Mouse (Mus musculus) right cerebral cortex, postnatal 4 days (tissue): ENCODE results near the gene Chrd.
A peak's percentile ranks its signal among the peaks of the same experiment; 100 is the strongest.

Experiments used
- DNase-seq: peaks from one replicate; pipeline ENCODE4 v3.0.0-alpha.2; 2022

Gene Chrd

DNA sequence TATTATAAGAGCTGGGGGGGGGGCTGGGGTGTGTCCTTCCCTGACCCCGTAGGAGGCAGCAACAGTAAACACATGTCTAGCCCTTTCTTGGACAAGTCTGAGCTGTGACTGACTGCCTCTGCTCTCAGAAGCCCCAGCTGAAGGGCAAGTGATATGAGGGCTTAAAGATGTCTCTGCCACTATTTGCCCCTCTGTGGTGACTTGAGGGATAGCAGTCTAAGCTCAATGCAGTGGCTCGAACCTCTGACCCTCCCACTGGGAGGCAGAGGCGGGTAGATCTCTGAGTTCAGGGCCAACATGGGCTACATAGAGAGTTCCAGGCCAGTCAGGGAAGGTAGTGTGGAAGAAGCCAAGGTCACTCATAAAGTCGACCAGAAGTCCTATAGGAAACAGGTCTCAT lies 22.1 kb upstream of the Chrd start:
- no peak for DNase-seq

DNA sequence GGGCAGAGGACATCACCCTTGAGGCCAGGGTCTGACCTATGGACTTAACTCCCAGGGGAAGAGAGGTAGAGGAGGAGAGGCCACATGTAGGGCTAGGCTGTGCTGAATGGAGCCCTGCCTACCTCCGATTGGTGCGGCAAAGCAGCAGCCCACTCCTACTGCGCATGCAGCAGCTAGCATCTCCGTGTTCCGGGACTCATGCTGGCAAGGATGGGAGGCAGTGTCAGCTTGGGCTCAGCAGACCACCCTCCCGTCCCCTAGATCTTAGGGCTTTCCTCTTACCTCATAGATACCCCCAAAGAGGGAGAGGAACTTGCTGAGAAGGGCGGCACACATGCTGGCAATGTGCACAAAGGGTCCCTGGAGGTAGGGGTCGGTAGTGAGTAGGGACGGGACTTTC lies 20.7 kb upstream of the Chrd start:
- DNase-seq, result no peak

DNA sequence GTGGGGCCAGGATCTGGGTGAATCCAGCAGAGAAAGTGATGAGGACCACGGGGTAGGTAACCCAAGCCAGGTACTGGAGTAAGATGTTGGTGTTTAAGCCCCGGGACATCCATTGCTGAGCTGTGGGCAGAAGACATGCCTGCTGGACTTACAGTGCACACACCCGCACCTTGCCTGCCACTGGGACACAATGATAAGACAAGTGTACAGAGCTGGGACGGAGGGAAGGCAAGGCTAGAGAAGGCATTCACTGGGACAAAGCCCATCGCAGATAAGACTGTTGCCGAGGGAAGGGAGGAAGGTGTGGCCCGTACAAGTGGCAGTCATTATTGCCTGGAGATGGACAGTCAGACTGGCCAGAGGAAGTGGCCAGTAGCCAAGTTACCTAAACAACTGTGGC lies 20.0 kb upstream of the Chrd start:
- DNase-seq, result no peak

DNA sequence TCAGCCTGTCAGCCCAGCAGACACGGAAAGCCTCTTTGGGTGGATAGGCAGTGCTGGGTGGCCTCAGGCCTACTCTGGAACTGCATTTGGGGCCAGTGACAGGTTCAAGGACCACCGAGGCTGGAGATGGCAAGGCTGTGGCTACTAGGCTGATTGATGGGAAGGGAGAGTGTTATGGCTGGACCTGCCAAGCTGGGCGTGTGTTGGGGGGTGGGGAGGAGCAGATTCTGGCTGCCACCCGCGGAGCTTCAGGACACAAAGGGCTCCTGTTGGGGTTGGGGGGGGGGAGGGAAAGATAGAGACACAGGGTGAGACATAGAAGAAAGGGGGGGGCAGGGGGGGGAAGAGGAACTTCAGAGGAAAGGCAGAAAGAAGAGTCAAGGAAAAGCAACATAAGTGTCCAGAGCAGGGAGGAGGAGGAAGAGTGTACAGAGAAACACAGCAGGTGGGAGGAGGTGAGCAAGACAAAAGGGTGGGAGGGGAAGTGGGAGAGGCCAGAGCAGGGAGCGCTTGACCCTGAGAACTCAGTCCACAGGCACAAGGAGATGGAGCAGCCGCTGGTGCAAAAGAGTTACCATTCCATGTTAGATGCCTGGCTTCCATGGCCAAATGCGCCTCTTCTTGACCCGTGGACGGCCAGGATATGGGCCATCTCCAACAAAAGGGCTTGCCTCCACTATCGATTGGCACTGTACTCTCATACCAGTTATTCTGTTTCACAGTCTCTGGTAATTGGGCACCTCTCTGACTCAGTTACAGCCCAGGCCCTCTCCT lies 18.4 kb upstream of the Chrd start:
- no peak for DNase-seq

DNA sequence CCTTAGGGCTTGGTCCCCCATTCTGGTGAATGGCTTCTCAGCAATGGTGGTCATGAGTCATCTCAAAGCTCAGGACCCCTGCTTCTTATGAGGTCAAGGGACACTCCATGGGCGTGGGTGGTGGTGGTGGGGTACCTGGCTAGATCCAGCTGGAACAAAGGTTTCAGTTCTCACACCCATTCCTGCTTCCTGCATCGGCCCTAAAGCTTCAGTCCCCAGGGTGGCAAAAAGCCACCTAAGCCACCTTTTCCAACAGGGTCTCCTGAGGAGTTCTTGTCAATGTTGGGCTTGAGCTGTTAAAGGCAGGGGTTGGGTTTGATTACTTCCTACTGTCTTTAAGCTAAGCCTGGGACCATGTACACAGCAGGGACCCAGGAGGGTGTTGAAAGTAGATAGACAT lies 17.8 kb upstream of the Chrd start:
- DNase-seq, result no peak

DNA sequence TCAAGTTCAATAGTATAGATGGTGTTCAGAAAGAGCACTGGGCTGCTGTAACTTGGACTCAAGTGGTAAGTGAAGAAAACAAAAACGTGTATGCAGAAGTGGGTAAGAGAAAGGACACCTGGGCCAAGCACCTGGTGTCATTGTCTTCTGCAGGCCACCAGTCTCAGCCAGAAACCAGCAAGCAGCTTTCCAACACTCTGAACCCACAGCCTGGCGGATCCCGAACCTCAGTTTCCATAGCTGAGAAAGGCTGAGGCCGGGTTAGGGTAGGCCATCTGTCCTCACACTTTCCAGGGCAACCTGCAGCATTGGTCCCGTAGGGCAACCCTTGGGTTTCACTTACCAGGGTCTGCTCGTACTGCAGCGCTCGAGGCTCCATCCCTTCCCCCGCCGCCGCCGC lies 17.4 kb upstream of the Chrd start:
- no peak for DNase-seq

DNA sequence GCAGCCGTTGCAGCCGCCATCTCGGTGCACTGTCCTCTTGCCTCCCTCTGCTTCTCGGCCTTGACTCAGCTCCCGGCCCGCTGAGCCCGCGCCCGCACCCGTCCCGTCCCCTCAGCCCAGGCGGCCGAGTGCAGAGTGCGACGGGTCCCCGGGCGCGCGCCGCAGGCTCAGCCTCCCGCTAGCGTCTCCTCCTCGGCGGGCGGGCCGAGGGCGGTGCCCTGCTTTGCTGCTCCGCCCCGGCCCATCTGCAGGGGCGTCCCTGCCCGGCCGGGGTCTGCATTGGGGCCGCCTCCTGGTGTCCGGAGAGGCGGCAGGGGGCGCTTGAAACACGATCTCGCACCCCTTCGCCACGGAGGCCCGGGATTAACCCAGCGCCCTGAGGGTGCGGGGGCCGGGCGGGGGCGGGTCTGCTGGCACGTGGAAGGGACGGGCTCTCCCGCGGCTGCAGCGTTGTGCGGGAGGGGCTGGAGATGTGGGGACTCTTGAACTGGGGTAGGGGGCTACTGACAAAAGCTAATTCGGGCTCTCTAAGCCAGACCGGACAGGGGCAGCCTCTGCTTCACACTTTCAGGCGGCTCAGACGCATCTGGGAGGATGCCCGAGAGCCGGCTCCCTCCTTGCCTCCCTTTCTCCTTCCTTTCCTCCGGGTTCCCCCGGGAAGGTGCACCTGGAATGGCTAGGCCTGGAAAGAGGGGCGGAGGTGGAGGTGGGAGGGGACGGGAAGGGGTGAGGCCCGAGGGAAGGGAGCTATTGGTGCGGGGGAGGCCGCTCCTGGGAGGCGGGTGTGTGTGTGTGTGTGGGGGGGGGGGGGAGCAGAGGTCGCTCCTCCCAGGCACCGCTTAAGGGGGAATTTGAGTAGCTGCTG lies 16.7 kb upstream of the Chrd start:
- DNase-seq, result peak; percentile 78

DNA sequence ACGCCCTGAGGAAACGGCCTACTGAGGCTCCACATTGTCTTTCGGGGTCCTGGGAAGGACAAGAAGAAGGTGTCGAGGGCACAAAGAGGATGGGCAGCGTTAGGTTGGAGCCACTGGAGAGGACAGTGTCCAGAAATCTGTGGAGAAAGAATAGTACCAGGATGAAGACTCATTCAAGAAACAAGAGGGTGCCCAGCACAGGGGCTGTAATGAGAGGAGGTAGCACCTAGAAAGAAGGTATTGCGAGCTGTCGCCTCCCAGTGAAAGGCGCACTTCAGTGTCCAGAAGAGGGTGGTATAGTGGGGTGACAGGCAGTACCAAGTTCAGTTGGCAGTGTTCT lies 16.1 kb upstream of the Chrd start:
- no peak for DNase-seq

DNA sequence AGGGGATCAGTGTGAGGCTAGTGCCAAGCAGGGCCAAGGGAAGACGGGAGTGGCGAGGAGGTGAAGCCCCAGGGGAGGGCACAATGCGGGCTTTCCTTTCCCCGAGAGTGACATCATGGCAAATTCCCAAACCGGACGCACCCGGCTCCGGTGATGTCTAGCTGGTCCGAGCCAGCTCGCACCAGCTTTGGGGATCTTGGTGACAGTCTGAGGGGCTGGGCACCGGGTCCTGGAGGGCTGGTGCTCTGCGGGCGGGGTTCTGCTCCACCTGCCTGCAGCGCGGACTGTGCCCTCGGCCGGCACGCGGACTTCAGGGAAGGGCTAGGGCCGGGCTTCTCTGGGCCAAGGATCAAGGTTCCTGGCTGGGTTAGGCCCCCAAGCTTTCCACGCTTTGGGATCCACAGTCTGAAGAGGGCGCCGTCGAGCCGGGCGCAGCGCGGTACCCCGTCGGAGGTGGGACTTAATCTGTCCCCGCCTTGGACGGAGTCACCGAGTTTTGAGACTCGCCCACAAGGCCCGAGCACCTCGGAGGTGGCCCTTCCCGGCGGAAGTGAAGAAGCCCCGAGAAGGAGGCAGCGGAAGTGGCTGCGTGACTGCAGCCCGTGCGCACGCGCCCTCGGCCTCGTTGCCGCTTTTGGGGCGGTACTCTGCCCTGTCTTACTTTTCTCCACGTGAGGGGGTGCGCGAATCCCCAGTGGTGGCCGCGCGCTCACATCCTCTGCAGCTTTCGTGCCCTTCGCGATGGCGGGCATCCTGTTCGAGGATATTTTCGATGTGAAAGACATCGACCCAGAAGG lies 15.5 kb upstream of the Chrd start, which contains the start of the genes Polr2h and Clcn2:
Gene Polr2h, plus strand, starts transcription at position 485 of the 797 bp plus-strand sequence.
Gene Clcn2, minus strand, starts transcription at position 566 of the 797 bp plus-strand sequence.
- peak; percentile 94 for DNase-seq

DNA sequence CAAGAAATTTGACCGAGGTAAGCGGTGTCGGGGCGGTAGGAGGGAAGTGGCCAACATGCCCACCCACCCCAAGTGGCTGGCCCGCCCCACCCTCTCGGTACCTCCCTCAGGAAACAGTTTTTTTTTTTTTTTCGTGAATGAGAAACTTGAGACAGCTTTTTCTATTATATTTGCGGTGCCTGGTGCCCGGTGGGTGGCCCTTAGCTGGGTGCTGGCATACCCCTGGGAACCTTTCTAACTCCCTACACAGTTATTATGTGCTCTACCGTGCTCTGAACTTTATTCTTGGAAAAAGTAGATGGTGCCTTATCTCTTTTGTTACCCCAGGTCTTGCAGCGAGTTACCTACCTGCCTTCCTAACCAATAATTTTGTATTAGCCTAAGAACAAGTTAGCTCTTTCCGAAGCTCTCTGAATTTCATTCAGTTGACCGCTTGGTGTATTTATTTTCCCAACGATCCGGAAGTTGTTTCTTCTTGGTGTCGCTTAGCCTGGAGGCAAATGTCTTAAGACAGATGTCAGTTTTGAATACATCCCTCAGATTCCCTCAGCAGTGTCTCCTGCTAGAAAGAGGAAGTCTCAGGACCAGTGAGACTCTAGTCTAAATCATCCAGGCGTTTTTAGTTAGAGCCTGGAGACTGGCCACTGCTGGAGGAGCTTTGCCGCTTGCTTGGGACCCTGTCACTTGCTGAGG lies 14.8 kb upstream of the Chrd start:
- DNase-seq, result no peak

DNA sequence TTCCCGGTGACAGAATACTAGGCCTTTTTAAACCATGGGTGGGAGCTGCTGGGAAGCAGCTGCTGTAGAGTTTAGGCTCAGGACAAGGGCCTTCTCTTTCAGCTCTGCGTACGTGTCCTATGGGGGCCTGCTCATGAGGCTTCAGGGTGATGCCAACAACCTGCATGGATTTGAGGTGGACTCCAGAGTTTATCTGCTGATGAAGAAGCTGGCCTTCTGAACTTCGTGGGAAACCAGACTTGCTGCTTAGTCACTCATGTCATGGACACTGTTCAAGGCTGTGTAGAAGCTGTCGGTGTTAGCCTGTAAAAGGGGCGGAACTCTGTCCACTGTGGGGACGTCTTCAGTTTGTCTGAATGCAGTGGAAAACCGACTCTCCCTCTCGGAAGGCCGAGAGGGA lies 11.1 kb upstream of the Chrd start:
- no peak for DNase-seq

DNA sequence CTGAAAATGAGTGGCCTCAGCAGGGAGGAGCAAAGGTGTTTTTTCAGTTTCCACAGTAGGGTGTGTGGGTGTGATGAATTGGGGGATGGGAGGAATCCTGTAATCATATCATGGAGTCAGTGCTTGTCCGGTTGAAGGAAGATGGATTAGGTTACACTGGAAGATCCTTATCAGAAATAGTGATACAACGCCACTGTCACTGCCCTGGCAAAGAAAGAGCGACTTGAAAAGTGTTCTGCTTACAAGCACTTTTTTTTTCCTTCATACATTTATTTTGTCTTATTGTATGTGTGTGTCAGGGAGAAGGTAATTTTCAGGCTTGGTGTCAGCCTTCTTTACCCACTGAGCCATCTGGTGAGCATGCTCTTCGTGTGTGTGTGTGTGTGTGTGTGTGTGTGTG lies 10.2 kb upstream of the Chrd start:
- no peak for DNase-seq

DNA sequence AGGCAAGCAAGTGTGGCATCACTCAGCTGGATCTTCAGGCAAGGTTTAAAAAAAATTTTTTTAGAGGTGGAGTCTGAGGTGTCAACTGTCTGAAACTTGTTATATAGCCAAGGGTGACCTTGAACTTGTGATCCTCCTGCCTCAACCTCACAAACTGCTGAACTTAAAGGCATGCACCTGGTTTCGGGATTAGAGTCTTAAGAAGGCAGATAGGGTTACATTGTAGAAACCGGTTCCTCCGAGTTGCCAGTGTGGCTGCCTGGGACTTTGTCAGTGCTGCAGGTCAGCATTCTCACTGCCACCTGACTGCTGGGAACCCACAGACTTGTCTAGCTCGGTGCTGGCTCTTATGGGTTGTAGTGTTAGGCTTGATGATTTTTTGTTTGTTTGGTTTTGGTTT lies 9.7 kb upstream of the Chrd start:
- DNase-seq, result no peak

DNA sequence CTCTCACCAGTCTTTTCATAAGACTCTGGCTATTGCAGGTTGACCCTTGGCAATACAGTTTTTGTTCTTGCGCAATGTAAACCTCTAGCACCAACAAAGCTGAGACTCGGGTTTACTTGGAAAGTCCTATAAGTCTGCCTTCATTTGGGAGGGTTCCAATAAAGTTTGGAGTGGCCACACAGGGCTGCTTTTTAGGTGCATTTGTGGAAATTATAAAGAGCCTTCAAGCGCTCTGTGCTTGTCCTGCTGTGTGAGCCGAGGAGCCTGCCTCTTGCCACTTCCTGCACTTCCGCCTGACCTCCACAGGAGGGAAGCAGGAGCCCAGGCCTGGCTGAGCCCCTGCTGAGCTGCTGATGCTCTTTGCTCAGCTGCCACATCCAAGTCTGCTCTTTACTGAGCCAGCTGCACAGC lies 8.6 kb upstream of the Chrd start:
- peak; percentile 43 for DNase-seq

DNA sequence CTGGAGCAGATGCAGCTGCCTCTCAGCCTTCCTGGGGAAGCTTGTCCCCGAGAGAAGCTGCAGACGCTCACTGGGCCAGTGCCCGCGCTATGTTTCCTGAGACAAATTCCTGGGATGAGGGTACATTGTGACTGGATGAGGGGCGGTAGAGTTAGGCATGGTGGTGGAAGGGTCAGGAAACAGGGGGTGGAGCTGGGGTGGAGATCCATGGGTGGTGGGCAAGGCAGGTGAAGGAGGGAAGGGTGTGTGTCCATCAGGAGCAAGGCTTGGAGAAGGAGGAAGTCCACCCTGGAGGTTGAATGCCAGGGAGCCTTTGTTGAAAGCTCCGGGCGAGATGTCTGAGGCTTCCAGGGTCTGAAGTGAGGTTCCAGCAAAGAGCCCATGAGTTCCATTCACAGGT lies 7.6 kb upstream of the Chrd start:
- DNase-seq, result no peak

DNA sequence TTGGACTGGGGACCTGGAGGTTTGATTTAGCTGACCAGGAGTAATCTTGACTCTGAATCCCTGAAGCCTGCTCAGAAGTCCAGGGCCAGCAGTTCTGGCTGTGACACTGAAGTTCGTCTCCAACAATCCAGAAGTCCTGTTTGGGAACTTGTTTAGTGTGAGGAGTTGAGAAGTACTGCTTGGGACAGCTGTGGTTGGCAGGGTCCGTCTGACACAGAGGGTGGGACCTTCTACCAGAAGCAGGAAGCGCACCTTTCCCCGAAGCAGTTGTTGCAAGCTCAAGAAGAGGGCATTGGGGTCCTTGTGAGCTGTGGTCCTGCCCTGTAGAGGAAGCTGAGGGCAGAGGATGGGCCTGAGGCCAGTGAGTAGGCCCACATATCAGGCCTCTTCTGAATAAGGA lies 7.2 kb upstream of the Chrd start:
- DNase-seq, result no peak

DNA sequence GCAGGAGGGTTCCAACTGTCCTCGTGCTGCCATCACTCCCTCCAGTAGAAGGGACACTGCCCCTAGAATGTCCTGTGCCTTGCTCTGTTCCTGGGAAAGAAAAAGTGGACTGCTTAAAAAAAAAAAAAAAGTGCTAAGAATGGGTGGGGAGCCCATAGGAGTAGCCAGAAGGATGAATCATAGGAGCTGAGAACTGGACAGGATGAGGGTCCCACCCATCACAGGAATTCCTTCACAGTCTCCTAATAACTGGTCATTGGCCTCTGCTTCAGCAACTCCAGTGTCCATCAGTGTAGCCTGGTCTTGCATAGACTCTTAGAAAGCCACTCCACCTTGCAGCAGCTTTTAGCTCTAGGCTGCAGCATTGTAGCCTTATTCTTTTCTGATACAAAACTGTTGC lies 6.5 kb upstream of the Chrd start:
- DNase-seq, result no peak

DNA sequence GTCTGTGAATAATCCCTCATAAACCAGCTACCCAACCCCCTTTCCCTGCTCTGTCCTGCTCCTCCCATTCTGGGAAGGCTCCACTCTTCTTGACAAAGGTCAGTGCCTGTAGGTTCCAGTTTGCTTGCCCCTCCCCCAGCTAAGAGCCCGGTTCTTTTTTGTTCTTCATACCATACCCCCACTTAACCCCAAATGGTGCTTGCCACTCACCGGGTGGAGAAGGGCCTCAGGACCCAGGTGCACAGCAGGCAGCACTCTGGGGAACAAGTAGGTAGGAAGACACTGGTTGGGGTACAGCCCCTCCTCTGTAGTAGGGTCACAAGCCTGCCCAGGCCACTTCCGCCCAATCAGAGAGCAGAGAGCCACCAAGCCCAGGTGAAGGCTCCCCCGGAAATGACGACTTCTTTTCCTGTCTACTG lies 2.6 kb upstream of the Chrd start:
- no peak for DNase-seq

DNA sequence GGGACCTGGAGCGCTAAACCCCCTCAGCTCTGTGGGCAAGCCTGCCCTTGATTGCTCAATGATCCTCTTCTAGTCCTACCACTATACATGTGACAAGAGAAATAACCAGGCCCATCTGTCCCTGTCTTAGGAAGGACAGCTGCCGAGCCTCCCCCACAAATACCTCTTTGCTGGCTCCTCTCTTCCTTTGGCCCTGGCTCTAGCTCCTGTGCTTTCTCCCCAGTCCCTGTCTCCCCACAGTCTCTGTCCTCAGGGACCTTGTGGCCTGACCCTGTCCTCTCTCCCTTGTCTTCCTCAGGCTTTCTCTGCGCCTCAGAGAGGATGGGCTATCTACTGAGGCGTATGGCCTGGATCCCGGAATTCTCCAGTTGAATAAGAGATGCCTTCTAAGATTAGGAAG lies 1.2 kb upstream of the Chrd start:
- DNase-seq, result no peak

DNA sequence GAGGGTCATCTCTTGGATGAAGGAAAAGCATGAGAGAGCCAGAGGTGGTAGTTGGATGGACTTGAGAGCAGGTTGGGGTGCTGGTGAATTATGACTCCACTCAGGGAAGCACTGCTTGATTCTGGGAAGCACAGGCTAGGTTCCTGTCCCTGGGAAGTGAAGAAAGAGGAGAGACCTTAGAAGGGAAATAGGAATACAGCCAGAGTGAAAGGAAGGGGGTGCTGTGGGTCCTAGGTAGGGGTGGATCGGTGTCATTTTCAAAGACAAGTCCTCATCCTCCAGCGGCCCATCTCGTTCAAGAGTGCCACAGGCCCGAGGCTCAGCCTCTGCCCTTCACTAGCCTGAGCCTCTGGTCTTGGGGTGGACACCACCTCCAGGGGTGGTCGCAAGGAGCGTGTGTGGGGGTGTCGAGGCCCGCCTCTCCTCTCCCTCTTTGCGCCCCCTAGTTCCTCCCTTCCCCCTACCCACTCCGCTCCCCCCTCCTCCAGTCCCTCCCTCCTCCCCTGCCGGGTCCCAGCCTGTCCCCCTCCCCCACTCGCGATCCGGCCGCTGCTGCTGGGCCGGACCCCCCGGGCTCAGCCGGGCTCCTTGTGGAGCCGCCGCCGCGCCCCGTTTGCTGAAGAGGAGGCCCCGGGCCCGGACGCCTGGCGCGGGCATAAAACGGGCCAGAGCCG lies 539 bp upstream of the Chrd start:
- DNase-seq, result no peak

DNA sequence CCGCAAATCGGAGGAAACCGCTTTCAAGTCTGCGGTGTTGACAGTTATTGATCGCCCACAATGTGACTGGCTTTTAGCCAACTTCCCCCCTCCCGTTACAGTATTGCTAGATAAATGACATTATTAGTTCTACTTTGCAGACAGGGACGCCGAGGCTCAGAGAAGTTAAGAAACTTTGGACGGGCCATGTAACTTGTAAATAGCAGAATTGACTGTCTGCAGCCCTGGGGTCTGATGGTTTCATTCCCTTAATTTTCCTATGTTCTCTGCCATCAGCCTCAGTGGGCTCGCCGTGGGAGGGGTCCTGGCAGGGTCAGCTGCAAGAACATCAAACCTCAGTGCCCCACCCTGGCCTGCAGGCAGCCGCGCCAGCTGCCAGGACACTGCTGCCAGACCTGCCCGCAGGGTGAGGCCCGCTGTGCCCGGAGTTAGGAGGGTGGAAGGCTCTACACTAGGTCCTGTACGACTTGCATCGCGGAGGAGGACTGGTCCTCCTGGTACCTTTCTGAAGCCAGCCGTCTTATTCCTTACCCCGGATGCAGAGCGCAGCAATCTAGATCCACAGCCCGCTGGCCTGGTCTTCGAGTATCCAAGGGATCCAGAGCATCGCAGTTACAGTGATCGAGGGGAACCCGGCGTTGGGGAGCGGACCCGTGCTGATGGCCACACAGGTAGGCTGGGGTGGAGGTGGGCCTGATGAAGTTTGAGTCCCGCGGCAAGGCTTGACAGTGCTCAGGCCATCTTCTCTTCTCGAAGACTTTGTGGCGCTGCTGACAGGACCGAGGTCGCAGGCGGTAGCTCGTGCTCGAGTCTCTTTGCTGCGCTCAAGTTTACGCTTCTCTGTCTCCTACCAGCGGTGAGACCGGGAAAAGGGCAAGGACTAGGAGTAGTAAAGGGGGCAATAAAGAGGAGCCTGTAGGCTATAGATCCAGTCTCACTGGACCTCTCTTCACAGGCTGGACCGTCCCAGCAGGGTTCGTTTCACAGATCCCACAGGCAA lies 1.1 kb downstream of the Chrd start, which contains the start of gene Thpo:
Gene Thpo, minus strand, starts transcription at position 781 of the 1,000 bp plus-strand sequence.
- DNase-seq, result no peak
